Mouse (Mus musculus) cortical plate, adult 2 months (tissue): ENCODE measurements around the gene Nme4.

ENCODE experiments used
- CTCF ChIP-seq: fragments of 200-500 bp; IDR thresholded peaks from 2 replicates; pipeline ENCODE4 v1.5.1; 2011; ENCODE audit warnings: mild to moderate bottlenecking, control low read depth, low read length; ENCODE audit not compliant: insufficient read depth; ENCODE audit errors: extremely low read depth
- POLR2A ChIP-seq: fragments of 200-500 bp; IDR thresholded peaks from 2 replicates; pipeline ENCODE4 v1.6.1; 2011; ENCODE audit warnings: mild to moderate bottlenecking, low read length, control low read depth; ENCODE audit not compliant: insufficient read depth; ENCODE audit errors: extremely low read depth

DNA sequence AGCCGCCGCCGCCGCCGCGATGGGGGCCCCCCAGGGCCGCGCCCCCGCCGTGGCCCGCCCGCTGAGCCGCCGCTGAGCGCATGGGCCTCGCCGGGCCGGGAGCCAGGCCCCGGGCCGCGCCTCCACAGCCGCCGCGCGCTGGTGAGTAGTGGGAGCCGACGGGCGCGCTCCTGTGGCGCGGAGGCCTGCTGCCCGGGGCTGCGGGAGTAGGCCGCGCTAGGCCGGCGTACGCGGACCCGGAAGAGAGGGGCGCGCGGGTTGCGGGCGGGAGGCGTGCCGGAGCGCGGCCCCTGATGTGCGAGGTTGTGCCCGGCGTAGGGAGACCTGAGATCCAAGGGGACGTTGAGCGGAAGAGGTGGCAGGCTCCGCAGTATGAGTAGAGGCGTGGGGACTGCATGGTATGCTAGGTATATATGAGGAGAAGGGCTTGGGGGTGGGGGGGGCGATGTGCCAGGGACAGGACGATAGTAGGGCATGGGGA is 43.5 kb upstream of the Nme4 start:
- TF ChIP-seq CTCF (no peak), POLR2A (no peak)
